Comparison of ENCODE assay signal across 16 mouse cellular contexts in genomic region chr4:48545966-48546365, GRCm38 (mm10). TPM values are rescaled to one million over a fixed set of nuclear protein-coding genes. Genes with fewer than 3 reads are reported as not detected.
DNase-seq lines count a peak whose midpoint lies in the region; ATAC-seq and TF ChIP-seq lines count a peak whose summit lies in the region.
"Had no signal": no experiment of that assay in that cellular context is flagged by ENCODE, and none has a peak within 500 bp of the region (broad histone marks: within the 10 kb centered on the region; RNA-seq: fewer than 3 reads in every experiment).

No protein-coding gene starts in this region.

- 27% methylated on average over 12 of the region's 12 CpGs for WGBS in liver, embryonic 12.5 days (ENCODE audit: insufficient replicate concordance)
- WGBS in forebrain, postnatal 0 days, result 41% methylated on average over 12 of the region's 12 CpGs
- WGBS in midbrain, embryonic 14.5 days, result 33% methylated on average over 12 of the region's 12 CpGs

- no peak overlapping the region for H3K4me3 ChIP-seq in liver, embryonic 12.5 days
- H3K4me3 ChIP-seq in forebrain, postnatal 0 days (ENCODE audit: low read depth, low read length), result no peak overlapping the region
- H3K4me3 ChIP-seq in midbrain, embryonic 14.5 days (replicated peaks; ENCODE audit: low read depth, low read length), result no peak overlapping the region
- H3K4me3 ChIP-seq: liver, embryonic 13.5 days; neural tube, embryonic 13.5 days had no signal

- no peaks in the 10 kb centered on the region for H3K36me3 ChIP-seq in liver, embryonic 12.5 days
- no peaks in the 10 kb centered on the region for H3K36me3 ChIP-seq in forebrain, postnatal 0 days (ENCODE audit: insufficient read depth)
- no peaks in the 10 kb centered on the region for H3K36me3 ChIP-seq in midbrain, embryonic 14.5 days (ENCODE audit: control insufficient read depth, insufficient read depth, low read length)
- H3K36me3 ChIP-seq: liver, embryonic 13.5 days; neural tube, embryonic 13.5 days had no signal

- ATAC-seq in liver, embryonic 12.5 days, result no peak
- no peak for ATAC-seq in forebrain, postnatal 0 days
- no peak for ATAC-seq in midbrain, embryonic 14.5 days (ENCODE audit: low FRiP score, low TSS enrichment)
- ATAC-seq: lung, postnatal 0 days had no signal

- H3K27ac ChIP-seq in liver, embryonic 12.5 days, result no peak overlapping the region
- no peak overlapping the region for H3K27ac ChIP-seq in forebrain, postnatal 0 days (ENCODE audit: low read depth, low read length)
- peak overlapping the region; percentile 63 for H3K27ac ChIP-seq in midbrain, embryonic 14.5 days (replicated peaks; ENCODE audit: low read depth, low read length)
- H3K27ac ChIP-seq: liver, embryonic 13.5 days had no signal

- no peak overlapping the region for H3K4me2 ChIP-seq in liver, embryonic 12.5 days
- no peak overlapping the region for H3K4me2 ChIP-seq in forebrain, postnatal 0 days (ENCODE audit: low read depth)
- H3K4me2 ChIP-seq in midbrain, embryonic 14.5 days (ENCODE audit: low read length), result no peak overlapping the region
- H3K4me2 ChIP-seq: liver, embryonic 13.5 days; neural tube, embryonic 13.5 days had no signal

- H3K4me1 ChIP-seq in liver, embryonic 12.5 days, result peaks cover 35% of the 10 kb centered on the region; the same call in 1 of the 2 replicates
- H3K4me1 ChIP-seq in forebrain, postnatal 0 days (ENCODE audit: insufficient read depth), result peaks cover 40% of the 10 kb centered on the region
- H3K4me1 ChIP-seq in midbrain, embryonic 14.5 days (ENCODE audit: control insufficient read depth, insufficient read depth, low read length), result peaks cover 72% of the 10 kb centered on the region

- H3K27me3 ChIP-seq in liver, embryonic 12.5 days (replicated peaks), result peaks cover 20% of the 10 kb centered on the region
- H3K27me3 ChIP-seq in forebrain, postnatal 0 days (ENCODE audit: insufficient read depth, low read length), result no peaks in the 10 kb centered on the region
- H3K27me3 ChIP-seq in midbrain, embryonic 14.5 days (ENCODE audit: control insufficient read depth, insufficient read depth, low read length), result no peaks in the 10 kb centered on the region
- H3K27me3 ChIP-seq: neural tube, embryonic 13.5 days had no signal

- no peaks in the 10 kb centered on the region for H3K9me3 ChIP-seq in liver, embryonic 12.5 days (replicated peaks)
- no peaks in the 10 kb centered on the region for H3K9me3 ChIP-seq in forebrain, postnatal 0 days (ENCODE audit: low read length)
- no peaks in the 10 kb centered on the region for H3K9me3 ChIP-seq in midbrain, embryonic 14.5 days (ENCODE audit: control insufficient read depth, low read length)
- H3K9me3 ChIP-seq: liver, embryonic 13.5 days; neural tube, embryonic 13.5 days had no signal

- TF ChIP-seq CTCF in forebrain, postnatal 0 days (IDR thresholded peaks at IDR 0.05; ENCODE audit: low read depth), result no peak

- peak; percentile 55 for DNase-seq in heart, adult 11 months
- no peak for DNase-seq in heart, postnatal 4 days
- DNase-seq in liver, result peak; percentile 20
- no peak for DNase-seq in forebrain, postnatal 0 days
- no peak for DNase-seq in midbrain, embryonic 14.5 days
- DNase-seq in lung, postnatal 36 days, result no peak
- DNase-seq in lung, adult 18-20 months, result no peak
- DNase-seq: cerebellum, adult 9-11 months; kidney, adult 2 months; kidney, postnatal 36 days; layer of hippocampus, postnatal 36 days; liver, embryonic 13.5 days; right cerebral cortex, postnatal 4 days had no signal

- H3K9ac ChIP-seq in liver, embryonic 12.5 days, result no peak overlapping the region
- peak overlapping the region; percentile 31; the same call in 1 of the 2 replicates for H3K9ac ChIP-seq in forebrain, postnatal 0 days
- no peak overlapping the region for H3K9ac ChIP-seq in midbrain, embryonic 14.5 days (replicated peaks; ENCODE audit: low read length)
- H3K9ac ChIP-seq: liver, embryonic 13.5 days had no signal

RNA-seq across cellular contexts. Expression of gene Msantd3, which starts 6.2 kb away (rescaled TPM):
- 10 to 100 TPM; 35.6 to 38.4 TPM for total RNA-seq in heart, postnatal 4 days (2021)
- 4.7 and 5.9 TPM in 2 replicates for polyA plus RNA-seq in liver, embryonic 12.5 days (2016; fragmentation: Nextera tagmentation; extraction: Ambion mirVana)
- total RNA-seq in forebrain, postnatal 0 days (2014; rRNA removed), result 51.1 and 52.9 TPM in 2 replicates
- 36.3 and 43.8 TPM in 2 replicates for polyA plus RNA-seq in forebrain, postnatal 0 days (2015; fragmentation: Nextera tagmentation; extraction: Ambion mirVana)
- polyA plus RNA-seq in midbrain, embryonic 14.5 days (2014; fragmentation: Nextera tagmentation; extraction: Ambion mirVana), result 36.2 and 38.1 TPM in 2 replicates

RNA-seq across cellular contexts. Expression of gene Tmeff1, which starts 39.0 kb away (rescaled TPM):
- total RNA-seq in heart, postnatal 4 days (2021), result 10 to 100 TPM; 26.0 to 28.9 TPM
- polyA plus RNA-seq in liver, embryonic 12.5 days (2016; fragmentation: Nextera tagmentation; extraction: Ambion mirVana), result 10.5 and 10.9 TPM in 2 replicates
- total RNA-seq in forebrain, postnatal 0 days (2014; rRNA removed), result 331 and 345 TPM in 2 replicates
- 189 and 202 TPM in 2 replicates for polyA plus RNA-seq in forebrain, postnatal 0 days (2015; fragmentation: Nextera tagmentation; extraction: Ambion mirVana)
- 321 and 359 TPM in 2 replicates for polyA plus RNA-seq in midbrain, embryonic 14.5 days (2014; fragmentation: Nextera tagmentation; extraction: Ambion mirVana)

Comparison
In these comparisons a context has a peak if more than half of its experiments do, and no peak if none do; other contexts are left out.
1. DNase-seq: peak in heart, adult 11 months (single experiment) and liver (single experiment); none in heart, postnatal 4 days (single experiment), forebrain, postnatal 0 days (single experiment), midbrain, embryonic 14.5 days (single experiment), lung, postnatal 36 days (single experiment) and lung, adult 18-20 months (0 of 2).
2. RNA of gene Tmeff1, which starts 39.0 kb away (polyA plus RNA-seq): 321 to 359 TPM in midbrain, embryonic 14.5 days and 189 to 202 TPM in forebrain, postnatal 0 days; 10.5 to 10.9 TPM in liver, embryonic 12.5 days; every median in the first group is over 10 times any median in the second.